Mouse (Mus musculus) spleen, postnatal 36 days (tissue): ENCODE results near the gene Hck.

ENCODE experiments used
- DNase-seq, 2 experiments: peaks; one replicate each; pipeline ENCODE4 v3.0.0; 2022; ENCODE audit warnings: low spot score in 2 of 2, mixed read lengths in 1 of 2

Hck gene

GRCm38 (mm10) chr2:153199114-153199513, 90.8 kb downstream of the Hck start:
- DNase-seq: no peak
